In genomic region chr3:108134701-108135100, GRCm38 (mm10) we compare ENCODE assay signal across 9 mouse cellular contexts. TPM values are rescaled to one million over a fixed set of nuclear protein-coding genes. Genes with fewer than 3 reads are reported as not detected.
DNase-seq lines count a peak whose midpoint lies in the region; ATAC-seq and TF ChIP-seq lines count a peak whose summit lies in the region.
"Had no signal": no experiment of that assay in that cellular context is flagged by ENCODE, and none has a peak within 500 bp of the region (broad histone marks: within the 10 kb centered on the region; RNA-seq: fewer than 3 reads in every experiment).

No protein-coding gene starts in this region.

- TF ChIP-seq CTCF in liver, postnatal 0 days (IDR thresholded peaks at IDR 0.05; ENCODE audit: low read depth), result no peak

- H3K27ac ChIP-seq in heart, embryonic 15.5 days, result no peak overlapping the region
- H3K27ac ChIP-seq in hindbrain, embryonic 16.5 days (ENCODE audit: low read depth, low read length), result no peak overlapping the region
- H3K27ac ChIP-seq in neural tube, embryonic 15.5 days (replicated peaks), result no peak overlapping the region
- H3K27ac ChIP-seq in liver, postnatal 0 days (ENCODE audit: low read depth), result no peak overlapping the region
- H3K27ac ChIP-seq: limb, embryonic 13.5 days had no signal

- peaks cover 30% of the 10 kb centered on the region for H3K4me1 ChIP-seq in heart, embryonic 15.5 days (replicated peaks)
- peaks cover 2% of the 10 kb centered on the region for H3K4me1 ChIP-seq in hindbrain, embryonic 16.5 days (ENCODE audit: control insufficient read depth, insufficient read depth, low read depth, low read length)
- H3K4me1 ChIP-seq in neural tube, embryonic 15.5 days, result peaks cover 22% of the 10 kb centered on the region
- H3K4me1 ChIP-seq in liver, postnatal 0 days (ENCODE audit: insufficient read depth), result peaks cover 32% of the 10 kb centered on the region

- no peak for DNase-seq in heart, postnatal 25 days (ENCODE audit: low spot score)
- peak; percentile 40 to 53 for DNase-seq in adrenal gland, postnatal 36 days
- no peak for DNase-seq in liver, postnatal 0 days

- intact Hi-C loops in heart, postnatal 25 days (cut with DNase I), result no loop called here

- H3K36me3 ChIP-seq in heart, embryonic 15.5 days, result no peaks in the 10 kb centered on the region
- no peaks in the 10 kb centered on the region for H3K36me3 ChIP-seq in hindbrain, embryonic 16.5 days (ENCODE audit: control insufficient read depth, insufficient read depth, low read length)
- H3K36me3 ChIP-seq in neural tube, embryonic 15.5 days, result no peaks in the 10 kb centered on the region
- peaks cover 8% of the 10 kb centered on the region; the same call in 1 of the 2 replicates for H3K36me3 ChIP-seq in liver, postnatal 0 days (replicated peaks; ENCODE audit: insufficient read depth, low read length)

- H3K9ac ChIP-seq in heart, embryonic 15.5 days, result no peak overlapping the region
- no peak overlapping the region for H3K9ac ChIP-seq in hindbrain, embryonic 16.5 days (ENCODE audit: low read depth, low read length)
- no peak overlapping the region; the same call in 1 of the 2 replicates for H3K9ac ChIP-seq in neural tube, embryonic 15.5 days (replicated peaks)
- no peak overlapping the region for H3K9ac ChIP-seq in liver, postnatal 0 days (replicated peaks)
- H3K9ac ChIP-seq: limb, embryonic 13.5 days had no signal

- H3K27me3 ChIP-seq in heart, embryonic 15.5 days, result no peaks in the 10 kb centered on the region
- no peaks in the 10 kb centered on the region for H3K27me3 ChIP-seq in hindbrain, embryonic 16.5 days (replicated peaks; ENCODE audit: control insufficient read depth, insufficient read depth, low read length)
- H3K27me3 ChIP-seq in neural tube, embryonic 15.5 days (replicated peaks), result no peaks in the 10 kb centered on the region
- H3K27me3 ChIP-seq in liver, postnatal 0 days (ENCODE audit: insufficient read depth, low read length), result no peaks in the 10 kb centered on the region
- H3K27me3 ChIP-seq: limb, embryonic 13.5 days had no signal

- WGBS in heart, embryonic 15.5 days, result 71% methylated on average over 11 of the region's 11 CpGs
- WGBS in hindbrain, embryonic 16.5 days, result 50% methylated on average over 11 of the region's 11 CpGs
- 33% methylated on average over 11 of the region's 11 CpGs for WGBS in neural tube, embryonic 15.5 days
- 46% methylated on average over 11 of the region's 11 CpGs for WGBS in liver, postnatal 0 days (ENCODE audit: insufficient replicate concordance)

- no peak overlapping the region for H3K4me3 ChIP-seq in heart, embryonic 15.5 days
- H3K4me3 ChIP-seq in hindbrain, embryonic 16.5 days (ENCODE audit: low read length), result no peak overlapping the region
- H3K4me3 ChIP-seq in neural tube, embryonic 15.5 days (replicated peaks), result no peak overlapping the region
- no peak overlapping the region for H3K4me3 ChIP-seq in liver, postnatal 0 days (ENCODE audit: low read depth, low read length)
- H3K4me3 ChIP-seq: limb, embryonic 13.5 days had no signal

- no peak for TF ChIP-seq EP300 in liver, postnatal 0 days (IDR thresholded peaks at IDR 0.05; ENCODE audit: low read depth)

- H3K9me3 ChIP-seq in heart, embryonic 15.5 days (replicated peaks), result no peaks in the 10 kb centered on the region
- no peaks in the 10 kb centered on the region for H3K9me3 ChIP-seq in hindbrain, embryonic 16.5 days (ENCODE audit: control insufficient read depth, low read length)
- H3K9me3 ChIP-seq in neural tube, embryonic 15.5 days (replicated peaks), result no peaks in the 10 kb centered on the region
- H3K9me3 ChIP-seq in liver, postnatal 0 days (ENCODE audit: low read length), result no peaks in the 10 kb centered on the region
- H3K9me3 ChIP-seq: limb, embryonic 13.5 days had no signal

- 0 out of 2 replicates have a peak overlapping the region, but pooled peaks have one; percentile 0 for H3K4me2 ChIP-seq in heart, embryonic 15.5 days
- H3K4me2 ChIP-seq in hindbrain, embryonic 16.5 days (ENCODE audit: low read length), result no peak overlapping the region
- H3K4me2 ChIP-seq in neural tube, embryonic 15.5 days, result 0 out of 2 replicates have a peak overlapping the region, but pooled peaks have one; percentile 1
- H3K4me2 ChIP-seq in liver, postnatal 0 days (ENCODE audit: low read depth, low read length), result no peak overlapping the region
- H3K4me2 ChIP-seq: limb, embryonic 13.5 days had no signal

- no peak for ATAC-seq in heart, embryonic 15.5 days (replicated peaks; ENCODE audit: insufficient number of reproducible peaks, insufficient read depth, low FRiP score, low read depth)
- peak; percentile 50; the same call in 1 of the 2 replicates for ATAC-seq in hindbrain, embryonic 16.5 days
- ATAC-seq in neural tube, embryonic 15.5 days (ENCODE audit: low FRiP score), result peak; percentile 61; the same call in 1 of the 2 replicates
- no peak for ATAC-seq in CD4-positive, CD25-positive, alpha-beta regulatory T cell, adult 4 months
- no peak for ATAC-seq in liver, postnatal 0 days
- no peak for ATAC-seq in inflammation-experienced regulatory T-cells, adult 6 months

RNA-seq across cellular contexts. Expression of gene Gnai3, which starts 11.2 kb away (rescaled TPM):
- 65.9 and 80.3 TPM in 2 replicates for polyA plus RNA-seq in heart, embryonic 15.5 days (2015; fragmentation: Nextera tagmentation; extraction: Ambion mirVana)
- 10 to 100 TPM; 18.5 to 21.3 TPM for total RNA-seq in heart, postnatal 25 days (2021)
- total RNA-seq in adrenal gland, postnatal 36 days (2021), result 100 to 1,000 TPM; 159 to 181 TPM
- 116 and 126 TPM in 2 replicates for polyA plus RNA-seq in hindbrain, embryonic 16.5 days (2015; fragmentation: Nextera tagmentation; extraction: Ambion mirVana)
- 103 and 121 TPM in 2 replicates for polyA plus RNA-seq in neural tube, embryonic 15.5 days (2015; fragmentation: Nextera tagmentation; extraction: Ambion mirVana)
- 10 to 100 TPM; 95.0 to 98.5 TPM for polyA plus RNA-seq in CD4-positive, CD25-positive, alpha-beta regulatory T cell, adult 4 months (2017; shearing (Covaris generic))
- polyA plus RNA-seq in liver, postnatal 0 days (2015; fragmentation: Nextera tagmentation; extraction: Ambion mirVana), result 41.9 and 49.1 TPM in 2 replicates
- 100 to 1,000 TPM in 1 of 3 experiments, 10 to 100 TPM in 2; 90.7 to 140 (median 97.6) TPM for polyA plus RNA-seq in inflammation-experienced regulatory T-cells, adult 6 months (2017; shearing (Covaris generic))

RNA-seq across cellular contexts. Expression of gene Gpr61, which starts 20.0 kb away (rescaled TPM):
- polyA plus RNA-seq in heart, embryonic 15.5 days (2015; fragmentation: Nextera tagmentation; extraction: Ambion mirVana), result 0.05 and 0.16 TPM in 2 replicates
- not detected for total RNA-seq in heart, postnatal 25 days (2021)
- under 1 TPM; 0.13 to 0.16 TPM for total RNA-seq in adrenal gland, postnatal 36 days (2021)
- polyA plus RNA-seq in hindbrain, embryonic 16.5 days (2015; fragmentation: Nextera tagmentation; extraction: Ambion mirVana), result 8.4 and 10.6 TPM in 2 replicates
- 6.1 and 7.7 TPM in 2 replicates for polyA plus RNA-seq in neural tube, embryonic 15.5 days (2015; fragmentation: Nextera tagmentation; extraction: Ambion mirVana)
- polyA plus RNA-seq in CD4-positive, CD25-positive, alpha-beta regulatory T cell, adult 4 months (2017; shearing (Covaris generic)), result under 1 TPM in 1 of 2 experiments, not detected in 1; 0.15 TPM
- polyA plus RNA-seq in liver, postnatal 0 days (2015; fragmentation: Nextera tagmentation; extraction: Ambion mirVana), result not detected in 2 replicates
- not detected for polyA plus RNA-seq in inflammation-experienced regulatory T-cells, adult 6 months (2017; shearing (Covaris generic))

RNA-seq across cellular contexts. Expression of gene Gnat2, which starts 42.1 kb away (rescaled TPM):
- polyA plus RNA-seq in heart, embryonic 15.5 days (2015; fragmentation: Nextera tagmentation; extraction: Ambion mirVana), result 0.74 and 1.1 TPM in 2 replicates
- not detected for total RNA-seq in heart, postnatal 25 days (2021)
- 10 to 100 TPM; 11.5 to 14.7 TPM for total RNA-seq in adrenal gland, postnatal 36 days (2021)
- 0.22 and 0.28 TPM in 2 replicates for polyA plus RNA-seq in hindbrain, embryonic 16.5 days (2015; fragmentation: Nextera tagmentation; extraction: Ambion mirVana)
- 0.13 and 0.43 TPM in 2 replicates for polyA plus RNA-seq in neural tube, embryonic 15.5 days (2015; fragmentation: Nextera tagmentation; extraction: Ambion mirVana)
- polyA plus RNA-seq in CD4-positive, CD25-positive, alpha-beta regulatory T cell, adult 4 months (2017; shearing (Covaris generic)), result not detected
- 1.6 and 1.7 TPM in 2 replicates for polyA plus RNA-seq in liver, postnatal 0 days (2015; fragmentation: Nextera tagmentation; extraction: Ambion mirVana)
- not detected for polyA plus RNA-seq in inflammation-experienced regulatory T-cells, adult 6 months (2017; shearing (Covaris generic))

RNA-seq across cellular contexts. Expression of gene Ampd2, which starts 48.2 kb away (rescaled TPM):
- 22.5 and 31.4 TPM in 2 replicates for polyA plus RNA-seq in heart, embryonic 15.5 days (2015; fragmentation: Nextera tagmentation; extraction: Ambion mirVana)
- total RNA-seq in heart, postnatal 25 days (2021), result 1 to 10 TPM; 4.7 to 6.2 TPM
- 100 to 1,000 TPM; 133 to 143 TPM for total RNA-seq in adrenal gland, postnatal 36 days (2021)
- 63.6 and 68.0 TPM in 2 replicates for polyA plus RNA-seq in hindbrain, embryonic 16.5 days (2015; fragmentation: Nextera tagmentation; extraction: Ambion mirVana)
- polyA plus RNA-seq in neural tube, embryonic 15.5 days (2015; fragmentation: Nextera tagmentation; extraction: Ambion mirVana), result 64.1 and 66.9 TPM in 2 replicates
- polyA plus RNA-seq in CD4-positive, CD25-positive, alpha-beta regulatory T cell, adult 4 months (2017; shearing (Covaris generic)), result 10 to 100 TPM; 22.4 to 48.3 TPM
- polyA plus RNA-seq in liver, postnatal 0 days (2015; fragmentation: Nextera tagmentation; extraction: Ambion mirVana), result 17.3 and 23.0 TPM in 2 replicates
- polyA plus RNA-seq in inflammation-experienced regulatory T-cells, adult 6 months (2017; shearing (Covaris generic)), result 10 to 100 TPM; 15.6 to 26.4 (median 18.1) TPM

RNA-seq across cellular contexts. Expression of gene Amigo1, which starts 51.4 kb away (rescaled TPM):
- polyA plus RNA-seq in heart, embryonic 15.5 days (2015; fragmentation: Nextera tagmentation; extraction: Ambion mirVana), result 3.0 and 3.2 TPM in 2 replicates
- 10 to 100 TPM; 12.2 to 12.5 TPM for total RNA-seq in heart, postnatal 25 days (2021)
- total RNA-seq in adrenal gland, postnatal 36 days (2021), result 10 to 100 TPM; 20.0 to 22.3 TPM
- polyA plus RNA-seq in hindbrain, embryonic 16.5 days (2015; fragmentation: Nextera tagmentation; extraction: Ambion mirVana), result 9.8 and 13.3 TPM in 2 replicates
- 10.2 and 14.4 TPM in 2 replicates for polyA plus RNA-seq in neural tube, embryonic 15.5 days (2015; fragmentation: Nextera tagmentation; extraction: Ambion mirVana)
- under 1 TPM; 0.32 to 0.54 TPM for polyA plus RNA-seq in CD4-positive, CD25-positive, alpha-beta regulatory T cell, adult 4 months (2017; shearing (Covaris generic))
- 1.2 and 1.5 TPM in 2 replicates for polyA plus RNA-seq in liver, postnatal 0 days (2015; fragmentation: Nextera tagmentation; extraction: Ambion mirVana)
- under 1 TPM; 0.33 to 0.53 (median 0.51) TPM for polyA plus RNA-seq in inflammation-experienced regulatory T-cells, adult 6 months (2017; shearing (Covaris generic))

Comparison
In these comparisons a context has a peak if more than half of its experiments do, and no peak if none do; other contexts are left out.
1. ATAC-seq: peak in hindbrain, embryonic 16.5 days (single experiment) and neural tube, embryonic 15.5 days (single experiment); none in heart, embryonic 15.5 days (single experiment), CD4-positive, CD25-positive, alpha-beta regulatory T cell, adult 4 months (single experiment), liver, postnatal 0 days (single experiment) and inflammation-experienced regulatory T-cells, adult 6 months (single experiment).
2. H3K4me2 ChIP-seq: peak in heart, embryonic 15.5 days (single experiment) and neural tube, embryonic 15.5 days (single experiment); none in hindbrain, embryonic 16.5 days (single experiment) and liver, postnatal 0 days (single experiment).
3. DNase-seq: peak in adrenal gland, postnatal 36 days (2 of 2); none in heart, postnatal 25 days (single experiment) and liver, postnatal 0 days (single experiment).